Mouse (Mus musculus) left cerebral cortex, adult 11 months (tissue): Measurements from ENCODE around the gene Olfr993.

Experiments used
- DNase-seq: peaks from one replicate; pipeline ENCODE4 v3.0.0; 2022; ENCODE audit warnings: low spot score

Gene Olfr993

DNA sequence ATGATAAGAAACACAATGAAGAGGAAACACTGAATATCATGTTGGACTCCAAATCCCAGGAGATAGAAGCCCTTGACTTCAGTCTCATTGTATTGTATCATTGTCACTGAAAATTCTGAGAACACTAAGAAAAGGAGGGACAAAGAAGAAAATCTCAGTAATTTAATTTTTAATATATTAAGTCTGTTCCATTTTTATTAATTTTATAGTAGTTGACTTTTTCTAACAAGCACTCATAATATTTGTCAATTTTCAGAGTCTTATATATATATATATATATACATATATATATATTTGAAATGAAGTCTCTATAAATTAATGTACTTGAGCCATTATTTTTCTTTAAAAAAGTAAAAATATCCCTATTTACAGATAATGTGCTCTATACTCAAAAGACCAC, at the start of gene Olfr993:
TSS of gene Olfr993 (minus strand) at position 101 of the 400 bp plus-strand sequence.
- DNase-seq = no peak

- DNase-seq = no peak
These were observed 28.9 kb upstream of the Olfr993 start, which contains the start of gene Olfr995 for GRCm38 (mm10) chr2:85443539-85443938. Olfr995 (minus strand) TSS chr2:85443639.

DNA sequence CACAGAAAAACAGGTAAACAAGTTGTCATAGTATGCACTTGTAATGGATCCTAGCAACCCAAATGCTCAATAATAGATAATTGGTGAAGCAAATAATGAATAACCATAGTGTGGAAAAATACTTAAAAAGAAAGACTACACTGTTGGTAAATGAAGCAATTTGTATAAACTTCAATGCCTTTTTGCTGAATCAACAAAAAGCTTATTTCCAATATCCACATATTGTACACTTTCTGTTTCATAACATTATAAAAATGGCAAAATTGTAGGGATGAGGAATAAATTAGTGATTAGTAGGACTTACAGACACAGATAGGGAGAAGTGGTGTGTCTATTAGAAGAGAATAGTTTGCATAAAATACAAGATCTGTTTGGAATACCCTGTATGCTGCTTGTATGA, 27.9 kb upstream of the Olfr993 start:
- no peak for DNase-seq

DNA sequence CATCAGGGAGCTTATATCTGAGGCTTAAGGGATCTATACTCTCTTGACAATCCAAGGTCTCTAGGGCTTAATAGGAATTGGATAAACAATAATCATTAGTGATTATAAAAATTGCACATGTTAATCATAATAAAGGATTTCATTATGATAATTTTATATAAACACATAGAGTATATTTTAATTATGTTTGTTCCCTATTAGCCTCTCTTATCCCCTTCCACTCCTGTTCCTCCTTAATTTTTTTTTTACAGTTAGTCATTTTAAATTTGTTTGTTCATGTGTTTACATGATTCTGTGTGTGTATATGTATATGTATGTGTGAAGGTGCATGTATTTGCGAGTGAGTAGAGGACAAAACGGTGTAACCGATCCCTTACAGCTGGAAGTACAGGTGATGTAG, 21.7 kb upstream of the Olfr993 start, which contains the start of gene Olfr994:
TSS of gene Olfr994 (minus strand) at position 101 of the 400 bp plus-strand sequence.
- DNase-seq = no peak

- DNase-seq = peak; percentile 21
These were observed 11.2 kb upstream of the Olfr993 start for GRCm38 (mm10) chr2:85425893-85426292.

DNA sequence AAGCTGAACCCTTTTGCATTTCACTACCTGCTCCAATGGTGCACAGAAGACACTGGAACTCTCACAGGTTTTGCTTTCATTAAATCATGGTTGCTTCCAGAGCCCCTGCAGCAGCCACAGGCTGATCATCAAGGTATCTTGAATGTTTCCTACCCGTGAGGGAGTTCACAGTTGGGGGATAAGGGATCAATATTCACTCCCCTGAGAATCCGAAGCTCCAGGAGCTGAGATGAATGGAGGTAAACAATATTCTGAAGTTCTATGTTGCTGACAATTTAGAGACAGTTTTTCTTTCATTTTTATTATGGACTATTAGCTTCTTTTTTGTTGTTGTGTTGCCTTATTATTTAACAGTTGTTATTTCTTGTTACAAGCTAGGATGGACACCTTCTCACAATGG, 5.3 kb downstream of the Olfr993 start, which contains the start of gene Olfr992:
TSS of gene Olfr992 (minus strand) at position 101 of the 400 bp plus-strand sequence.
- no peak for DNase-seq
